Mouse (Mus musculus): ENCODE measurements at regions not wholly inside any gene's neighbourhood (a gene's known extent, or its start where the extent isn't known, plus 50 kb on each side); places are given as distances from the start of the nearest gene placed in this dataset.
A peak's percentile ranks its signal among the peaks of the same experiment; 100 is the strongest.
"Not testable (repeated sequence)": the region's sequence is repeated elsewhere in the genome, so short reads cannot be mapped to it uniquely, and the experiment has no call there.

DNA sequence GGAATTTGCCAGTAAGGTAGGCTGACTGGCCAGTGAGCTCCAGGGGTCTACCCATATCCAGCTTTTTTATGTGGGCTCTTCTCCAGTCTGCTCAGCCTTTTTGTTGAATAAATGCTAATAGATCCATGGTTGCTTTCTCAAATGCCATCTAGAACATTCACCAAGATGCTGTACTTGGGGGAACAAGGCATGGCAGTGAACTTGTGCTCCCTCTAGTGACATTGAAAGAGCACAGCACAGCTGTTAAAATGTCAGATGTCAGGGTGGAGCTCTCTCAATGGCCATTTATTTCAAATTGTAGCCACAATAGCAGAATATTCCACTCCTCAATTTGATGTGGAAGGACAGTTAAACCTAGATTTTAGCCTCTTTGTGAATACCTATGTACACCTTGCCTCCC is 86.3 kb downstream of the Kcnk1 start:
- no peak for DNase-seq (ENCODE audit: low spot score in 2 of 2)

DNA sequence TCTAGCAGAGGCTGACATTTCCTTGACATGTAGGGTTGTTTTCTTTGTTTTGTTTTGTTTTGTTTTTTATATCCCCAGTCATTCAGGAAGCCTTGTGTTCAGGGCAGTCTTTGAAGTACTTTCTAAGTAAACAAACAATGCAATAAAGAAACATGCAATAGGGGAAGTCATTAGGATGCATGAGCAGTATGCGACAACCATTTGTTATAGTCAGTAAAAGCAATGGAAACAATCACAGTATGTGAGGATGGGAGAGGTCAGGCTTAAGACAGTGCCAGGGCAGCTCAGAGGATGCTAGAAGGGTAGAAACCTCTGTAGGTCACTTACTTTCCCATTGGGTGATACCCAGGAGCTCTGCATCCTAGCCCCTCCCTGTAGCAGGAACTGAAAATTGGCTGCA is 87.9 kb downstream of the Kcnk1 start:
- no peak for DNase-seq (ENCODE audit: low spot score in 2 of 2)

DNA sequence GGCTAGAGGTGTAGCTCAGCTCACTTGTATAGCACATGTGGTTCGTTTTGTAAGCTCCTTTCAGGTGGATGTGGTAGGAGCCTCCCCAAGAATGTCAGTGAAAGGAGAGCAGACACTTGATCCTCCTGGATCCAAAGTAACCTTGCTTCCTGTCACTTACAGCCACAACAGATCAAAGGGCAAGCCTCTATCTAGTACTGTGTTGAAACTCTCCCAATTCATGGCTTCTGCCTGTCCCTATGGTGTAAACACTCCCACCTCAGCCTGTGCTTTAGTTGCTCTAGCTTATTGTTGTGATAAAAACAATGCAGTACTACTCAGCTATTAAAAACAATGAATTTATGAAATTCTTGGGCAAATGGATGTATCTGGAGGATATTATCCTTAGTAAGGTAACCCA is 95.8 kb downstream of the Kcnk1 start:
- no peak for DNase-seq (ENCODE audit: low spot score in 2 of 2)

DNA sequence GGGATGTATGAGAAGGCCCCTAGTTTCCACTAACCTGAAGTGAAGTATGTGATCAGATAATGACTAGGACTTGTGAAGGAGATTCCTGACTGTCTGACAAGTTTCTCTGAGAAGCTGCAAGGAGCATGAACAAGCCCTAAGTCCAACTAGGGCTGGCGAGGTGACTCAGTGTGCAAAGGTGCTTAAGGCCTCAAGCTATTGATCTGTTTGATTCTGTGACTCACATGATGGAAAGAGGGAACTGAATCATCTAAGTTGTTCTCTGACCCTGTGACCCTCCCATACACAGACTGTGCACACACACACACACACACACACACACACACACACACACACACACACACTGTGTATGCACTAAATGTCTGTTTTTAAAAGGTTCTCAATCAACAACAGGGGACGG is 99.0 kb downstream of the Kcnk1 start:
- no peak for DNase-seq (ENCODE audit: low spot score in 2 of 2)

DNA sequence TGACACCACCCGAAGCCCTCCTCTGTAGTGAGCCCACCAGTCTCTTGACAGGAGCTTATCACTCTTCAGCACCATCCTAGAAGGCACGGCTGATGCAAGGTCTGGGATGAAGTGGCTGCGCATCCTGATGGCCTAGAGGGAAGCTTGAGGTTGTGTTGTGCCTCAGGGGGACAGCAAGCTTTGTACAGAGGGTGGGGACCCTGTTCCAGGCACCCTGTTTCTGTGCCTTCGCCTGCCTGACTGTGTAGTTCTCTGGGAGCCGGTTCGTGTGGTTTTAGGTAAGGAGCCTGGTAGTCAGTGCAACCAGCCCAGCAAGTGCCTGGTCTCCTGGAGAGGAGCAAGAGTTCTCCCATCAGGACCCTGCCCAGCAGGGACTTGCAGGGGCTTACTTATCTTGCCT is 101.1 kb downstream of the Kcnk1 start:
- DNase-seq (ENCODE audit: low spot score in 2 of 2): no peak

DNA sequence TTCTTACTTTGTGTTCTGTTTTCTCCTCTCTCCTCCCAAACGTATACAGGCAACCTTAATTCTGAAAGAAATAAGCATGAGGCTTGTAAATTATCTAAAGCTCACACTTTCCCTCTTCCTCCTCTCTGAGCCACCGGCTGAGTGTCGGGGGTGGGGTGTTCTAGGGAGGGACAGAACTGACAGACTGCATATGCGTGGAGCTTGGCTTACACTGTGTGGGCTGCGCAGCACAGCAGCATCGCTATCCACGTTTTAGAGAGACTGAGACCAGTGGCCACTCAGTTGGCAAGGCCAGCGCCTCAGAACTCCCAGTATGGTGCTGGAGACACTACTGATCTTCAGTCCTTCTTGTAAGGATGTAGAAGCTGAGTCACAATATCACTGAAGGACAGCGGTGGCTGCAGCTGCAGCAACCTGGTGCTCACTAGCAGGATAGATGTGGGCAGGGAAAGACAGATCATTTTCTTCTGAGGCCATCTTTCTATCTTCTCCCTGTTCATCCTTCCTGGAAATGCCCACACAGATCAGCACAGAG is 101.7 kb downstream of the Kcnk1 start:
- DNase-seq (ENCODE audit: low spot score in 2 of 2): no peak

DNA sequence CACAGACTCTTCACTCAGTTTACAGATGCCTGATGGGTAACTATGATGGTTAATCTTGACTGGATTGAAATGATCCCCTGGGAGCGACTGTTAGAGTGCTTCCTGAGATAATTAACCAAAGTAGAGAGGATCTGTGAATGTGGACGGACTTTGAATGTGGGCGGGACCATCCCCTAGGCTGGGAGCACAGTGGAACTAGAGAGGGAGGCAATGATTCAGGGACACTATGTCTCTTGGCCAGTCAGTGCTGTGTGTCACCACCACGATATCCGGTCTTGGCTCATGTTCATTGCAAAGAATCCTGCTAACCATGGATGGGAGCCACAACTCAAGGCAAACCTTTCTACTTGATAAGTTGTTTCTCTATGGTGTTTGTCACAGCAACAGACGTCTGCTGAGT is 103.9 kb downstream of the Kcnk1 start:
- no peak for DNase-seq (ENCODE audit: low spot score in 2 of 2)

DNA sequence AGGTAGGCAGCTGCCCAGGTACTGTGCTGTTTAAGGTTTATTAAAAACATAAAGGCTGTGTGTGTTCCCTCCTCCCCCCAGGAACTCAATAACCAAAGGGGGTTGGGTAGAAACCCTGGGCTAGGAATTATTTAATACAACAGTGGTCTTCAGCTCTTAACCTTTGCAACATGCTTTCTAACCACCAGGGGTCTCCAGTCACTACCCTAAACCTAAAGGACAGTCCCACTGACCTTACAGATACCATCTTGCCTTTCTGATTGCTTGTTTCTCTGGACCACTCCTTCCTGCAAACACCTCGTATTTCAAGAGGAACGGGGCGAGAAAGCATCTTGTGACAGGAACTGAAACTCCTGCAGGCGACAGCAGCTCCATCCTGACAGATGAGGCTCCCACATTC is 104.9 kb downstream of the Kcnk1 start:
- no peak for DNase-seq (ENCODE audit: low spot score in 2 of 2)

DNA sequence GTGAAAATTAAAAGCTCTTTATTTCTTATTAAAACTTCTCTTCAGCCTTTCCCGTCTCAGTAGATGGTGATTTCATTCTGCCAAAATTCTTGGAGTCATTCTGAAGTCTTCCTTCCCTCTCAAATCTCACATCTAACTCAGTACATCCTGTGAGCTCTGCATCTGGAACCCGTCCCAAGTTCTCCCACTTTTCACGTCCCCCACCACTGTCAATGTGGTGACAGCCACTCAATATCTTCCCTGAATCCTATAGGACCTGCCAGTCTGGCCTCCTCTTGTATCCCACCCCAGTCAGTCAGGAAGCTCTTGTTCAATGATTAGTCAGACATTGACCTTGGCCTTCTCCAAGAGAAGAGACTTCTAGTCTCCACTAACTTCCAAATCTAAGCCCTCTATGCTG is 110.1 kb downstream of the Kcnk1 start:
- no peak for DNase-seq (ENCODE audit: low spot score in 2 of 2)

DNA sequence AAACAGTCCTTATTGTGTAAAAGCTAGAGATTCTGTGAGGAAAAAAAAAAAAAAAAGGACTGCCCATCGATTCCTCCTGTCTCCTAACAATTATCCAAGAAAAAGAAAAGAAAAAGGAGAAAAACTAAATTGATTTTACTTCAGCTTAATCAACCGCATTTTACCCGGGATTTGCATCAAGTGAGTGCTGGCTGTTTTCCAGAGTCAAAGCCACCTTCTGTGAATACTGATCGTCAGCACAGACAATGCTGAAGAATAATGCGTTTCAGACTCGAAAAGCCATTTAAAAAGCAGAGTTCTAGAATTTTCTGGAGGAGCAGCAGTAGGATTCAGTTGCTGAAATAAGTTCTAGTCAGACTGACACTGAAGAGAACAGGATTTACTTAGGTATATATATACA is 131.1 kb downstream of the Kcnk1 start:
- no peak for DNase-seq (ENCODE audit: low spot score in 2 of 2)

DNA sequence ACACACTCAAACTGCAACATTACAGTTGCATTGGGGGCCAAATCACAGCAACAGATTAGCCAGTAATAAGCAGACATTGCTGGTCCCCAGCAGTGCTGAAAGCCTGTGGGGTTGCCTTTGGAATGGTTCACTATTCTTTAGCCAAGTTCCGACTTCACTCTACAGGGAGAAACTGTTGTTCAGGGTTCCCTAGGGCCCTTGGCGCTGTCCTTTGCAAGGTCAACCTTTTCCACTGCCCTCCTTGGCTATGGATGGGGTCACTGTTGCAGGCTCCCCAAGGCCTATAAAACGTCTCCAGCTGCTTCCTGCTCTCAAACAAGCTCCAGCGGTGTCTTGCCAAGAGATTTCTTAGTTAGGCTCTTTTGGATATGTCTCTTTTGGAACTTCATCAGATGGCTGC is 137.1 kb downstream of the Kcnk1 start:
- no peak for DNase-seq (ENCODE audit: low spot score in 2 of 2)

DNA sequence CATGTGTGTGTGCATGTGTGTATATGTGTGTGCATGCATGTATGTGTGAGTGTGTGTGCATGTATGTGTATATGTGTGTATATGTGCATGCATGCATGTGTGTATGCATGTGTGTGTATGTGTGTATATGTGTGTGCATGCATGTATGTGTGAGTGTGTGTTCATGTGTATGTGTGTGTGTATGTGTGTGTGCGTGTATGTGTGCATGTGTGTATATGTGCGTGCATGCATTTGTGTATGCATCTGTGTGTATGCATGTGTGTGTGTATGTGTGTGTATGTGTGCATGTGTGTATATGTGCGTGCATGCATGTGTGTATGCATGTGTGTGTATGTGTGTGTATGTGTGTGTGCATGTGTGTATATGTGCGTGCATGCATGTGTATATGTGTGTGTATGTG is 137.9 kb downstream of the Kcnk1 start:
- not testable (repeated sequence) for DNase-seq (ENCODE audit: low spot score in 2 of 2)

DNA sequence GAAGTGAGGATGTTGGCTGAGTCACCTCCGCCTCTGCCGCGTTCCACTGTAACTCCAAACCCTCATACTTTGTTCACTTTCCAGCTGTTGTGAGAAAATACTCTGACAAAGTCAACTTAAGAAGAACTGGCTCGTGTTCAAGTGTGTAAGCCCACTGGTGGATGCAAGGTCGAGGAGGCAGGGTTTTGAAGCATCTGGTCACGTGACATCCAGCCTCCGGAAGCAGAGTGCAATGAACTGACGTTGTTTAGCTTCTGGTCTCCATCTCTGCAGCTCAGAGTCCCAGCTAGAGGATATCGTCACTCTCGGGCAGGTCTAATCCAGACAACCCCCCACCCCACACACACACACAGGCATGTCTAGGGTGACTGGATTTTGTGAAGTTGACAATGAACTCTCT is 140.1 kb downstream of the Kcnk1 start:
- DNase-seq (ENCODE audit: low spot score in 2 of 2): no peak

DNA sequence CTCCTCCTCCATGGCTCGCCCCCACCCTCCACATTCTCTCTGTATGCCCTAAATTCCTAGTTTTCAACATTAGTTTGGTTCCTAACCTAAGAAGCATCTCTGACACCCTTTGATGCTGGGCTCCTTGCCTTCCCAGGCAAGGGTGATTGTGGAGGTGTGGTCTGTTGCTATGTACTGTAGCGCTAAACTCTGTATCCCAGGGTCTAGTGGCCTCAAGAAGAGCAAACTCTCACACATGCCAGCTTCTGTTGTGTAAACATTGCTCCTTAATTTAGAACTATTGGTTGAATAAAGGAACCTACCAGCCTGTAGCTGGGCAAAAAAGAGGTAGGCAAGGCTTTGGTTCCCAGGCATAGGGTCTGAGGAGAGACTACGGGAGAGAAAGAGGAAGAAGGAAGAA is 140.6 kb downstream of the Kcnk1 start:
- no peak for DNase-seq (ENCODE audit: low spot score in 2 of 2)

DNA sequence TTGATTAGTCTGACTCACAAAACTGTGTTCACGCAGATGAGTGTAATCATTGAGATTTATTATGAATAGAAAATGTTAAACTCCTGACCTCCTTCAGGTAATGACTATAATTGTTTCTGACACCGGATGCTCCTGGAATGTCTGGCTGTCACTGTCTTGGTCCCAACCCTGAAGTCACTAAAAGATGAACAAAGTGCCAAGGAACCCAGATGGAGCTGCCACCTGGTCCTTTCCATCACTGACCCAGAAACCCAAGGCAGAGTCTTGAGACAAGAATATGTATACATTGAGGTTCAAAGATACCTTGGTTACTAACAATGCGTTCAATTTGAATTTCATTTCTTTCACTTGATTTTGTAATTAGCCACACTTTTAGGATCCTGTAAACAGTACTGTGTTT is 142.0 kb downstream of the Kcnk1 start:
- no peak for DNase-seq (ENCODE audit: low spot score in 2 of 2)

DNA sequence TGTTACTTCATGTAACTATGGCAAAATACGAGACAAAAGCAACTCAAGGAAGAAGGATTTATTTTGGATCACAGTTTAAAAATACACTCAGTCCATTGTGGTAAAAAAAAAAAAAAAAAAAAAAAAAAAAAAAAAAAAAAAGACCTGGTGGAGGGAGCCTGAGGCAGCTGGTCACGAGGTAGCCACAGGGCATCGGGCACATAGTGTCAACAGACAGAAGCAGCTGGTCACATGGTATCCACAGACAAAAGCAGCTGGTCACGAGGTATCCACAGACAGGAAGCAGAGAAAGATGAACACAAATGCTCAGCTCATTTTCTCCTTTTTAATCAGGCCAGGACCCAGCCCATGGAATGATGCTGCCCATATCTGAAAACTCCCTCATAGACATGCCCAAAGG is 142.5 kb downstream of the Kcnk1 start:
- no peak for DNase-seq (ENCODE audit: low spot score in 2 of 2)

DNA sequence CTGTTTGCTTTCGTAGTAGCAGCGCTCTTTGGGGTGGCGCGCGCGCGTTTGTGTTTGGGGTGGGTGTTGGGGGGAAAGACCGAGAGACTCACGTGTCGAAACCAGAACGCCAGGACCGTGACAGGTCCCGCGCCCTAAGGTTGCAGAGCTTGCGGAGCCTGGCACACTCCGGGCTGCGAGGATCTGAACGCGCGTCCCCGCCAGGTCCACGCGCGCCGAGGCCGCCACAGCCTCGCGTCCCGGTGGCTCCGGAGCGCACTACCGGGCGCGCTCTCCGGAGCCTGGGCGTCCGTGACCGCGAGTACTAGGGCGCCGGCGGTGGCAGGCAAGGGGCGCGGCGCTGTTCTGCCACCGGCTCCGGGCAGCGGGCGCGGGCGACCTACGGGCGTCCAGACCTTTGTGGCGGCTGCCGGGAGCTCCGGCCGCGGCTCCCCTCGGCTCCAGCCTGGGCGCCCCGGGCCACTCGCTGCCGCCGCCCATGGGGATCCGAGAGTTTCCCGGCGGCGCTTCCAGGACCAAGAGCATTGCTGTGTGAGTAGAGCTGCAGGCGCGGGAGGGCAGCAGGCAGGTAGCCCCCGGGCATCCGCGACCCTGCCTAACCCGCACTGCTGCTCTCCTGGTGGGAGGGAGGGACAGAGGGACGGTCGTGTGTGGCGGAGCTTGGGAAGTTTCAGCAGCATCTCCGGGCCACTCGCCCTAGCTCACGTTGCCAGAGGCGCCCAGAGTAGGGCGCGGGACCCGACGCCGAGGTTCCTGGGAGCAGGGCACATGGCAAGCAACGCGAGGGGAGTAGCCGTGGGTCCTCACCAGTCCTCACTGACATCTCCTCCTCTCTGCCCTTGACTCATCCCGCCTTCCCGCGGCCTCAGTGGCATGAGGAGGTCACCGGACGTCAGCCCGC is 143.9 kb downstream of the Kcnk1 start:
- peak; percentile 24 to 50 for DNase-seq (ENCODE audit: low spot score in 2 of 2)

DNA sequence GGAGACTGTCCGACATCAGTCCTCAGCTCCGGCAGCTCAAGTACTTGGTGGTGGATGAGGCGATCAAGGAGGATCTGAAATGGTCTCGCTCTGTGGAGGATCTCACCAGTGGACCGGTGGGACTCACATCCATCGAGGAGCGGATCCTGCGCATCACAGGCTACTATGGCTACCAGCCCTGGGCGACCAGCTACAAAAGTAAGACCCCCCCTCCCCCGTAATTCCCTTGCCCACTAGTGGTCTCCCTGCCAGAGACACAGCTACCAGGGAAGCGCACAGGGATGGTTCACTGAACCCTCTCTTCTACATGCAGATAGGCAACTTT is 144.5 kb downstream of the Kcnk1 start:
- peak; percentile 16 to 26 for DNase-seq (ENCODE audit: low spot score in 2 of 2)

DNA sequence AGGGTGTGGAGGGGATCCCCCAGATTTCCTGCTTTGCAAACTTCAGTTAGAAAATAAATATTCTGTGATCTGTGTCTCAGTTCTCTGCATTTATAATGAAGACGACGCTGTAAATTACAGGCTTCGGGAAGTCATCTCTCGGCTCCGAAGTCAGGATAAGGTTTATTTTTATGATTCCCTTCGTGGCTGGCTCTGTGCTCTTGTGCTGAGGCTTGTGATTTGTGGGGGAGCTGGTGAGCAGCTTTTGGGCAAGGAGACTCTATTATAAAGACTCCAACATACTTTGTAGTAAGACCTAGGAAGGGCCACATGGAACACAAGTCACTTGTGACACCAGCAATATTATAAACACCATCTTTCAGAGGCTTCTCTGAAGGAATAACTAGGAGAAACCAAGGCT is 146.0 kb downstream of the Kcnk1 start:
- no peak for DNase-seq (ENCODE audit: low spot score in 2 of 2)

DNA sequence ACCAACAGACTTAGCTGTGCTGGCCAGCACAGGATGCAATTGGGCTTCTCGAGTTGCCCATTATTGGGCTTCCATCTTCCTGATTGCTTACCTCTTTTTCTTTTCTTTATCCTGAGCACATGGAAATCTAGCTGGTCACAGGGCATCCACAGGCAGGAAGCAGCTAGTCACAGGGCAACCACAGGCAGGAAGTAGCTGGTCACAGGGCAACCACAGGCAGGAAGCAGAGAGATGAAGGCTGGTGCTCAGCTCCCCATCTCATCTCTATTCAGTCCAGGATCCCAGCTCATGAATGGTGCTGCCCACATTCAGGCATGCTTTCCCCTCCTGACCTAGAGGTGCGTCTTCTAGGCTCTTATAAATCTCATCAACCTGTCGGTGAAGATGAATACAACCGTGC is 146.8 kb upstream of the Slc35f3 start:
- no peak for DNase-seq (ENCODE audit: low spot score in 2 of 2)

DNA sequence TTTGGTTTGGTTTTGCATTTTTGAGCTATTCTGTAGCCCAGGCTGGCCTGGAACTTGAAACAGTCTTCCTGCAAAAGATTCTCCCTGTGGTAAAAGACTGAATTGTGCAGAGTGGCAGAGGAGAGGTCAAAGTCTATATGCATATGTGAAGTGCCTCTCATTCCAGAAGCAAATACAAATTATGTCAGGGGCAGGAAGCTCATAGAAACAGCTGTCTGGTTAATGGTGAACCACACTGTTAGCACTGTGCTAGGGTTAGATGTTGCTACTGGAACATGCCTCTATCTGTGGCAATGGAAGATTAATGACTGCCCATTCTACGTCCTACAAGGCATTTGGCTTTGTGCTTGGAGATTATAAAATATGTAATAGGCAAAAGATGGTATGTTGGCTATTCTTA is 144.4 kb upstream of the Slc35f3 start:
- DNase-seq (ENCODE audit: low spot score in 2 of 2): no peak

DNA sequence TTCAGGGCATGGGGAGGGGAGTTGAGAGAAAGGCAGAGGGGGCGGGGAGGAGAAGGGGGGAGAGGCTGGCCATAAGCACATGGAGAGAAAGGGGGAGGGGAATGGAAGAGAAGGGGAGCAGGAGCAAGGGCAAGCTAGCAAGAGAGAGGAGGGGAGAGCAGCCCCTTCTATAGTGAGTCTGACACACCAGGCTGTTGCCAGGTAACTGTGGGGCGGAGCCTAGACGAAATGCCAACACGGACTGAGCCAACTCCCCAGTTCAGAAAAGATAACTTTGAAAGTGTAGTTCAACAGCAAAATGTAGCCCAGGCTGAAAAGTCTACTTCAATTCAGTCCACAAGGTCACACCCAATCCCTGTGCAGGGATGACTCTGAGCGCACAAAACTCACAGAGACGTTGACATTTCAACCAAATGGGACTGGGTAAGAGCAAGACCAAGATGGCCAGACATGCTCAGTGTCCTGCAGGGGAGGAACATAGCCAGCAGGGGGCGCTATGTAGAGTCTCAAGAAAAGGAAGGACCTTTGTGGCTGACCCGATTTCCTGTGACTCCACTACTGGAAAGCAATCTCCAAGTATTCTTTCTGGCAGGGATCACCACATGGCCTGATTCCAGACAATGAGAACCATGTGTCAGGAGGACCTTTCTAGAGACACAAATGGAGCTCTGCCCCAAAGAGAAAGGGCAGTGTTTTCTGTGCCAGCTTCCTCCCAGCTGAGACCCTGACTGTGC is 140.7 kb upstream of the Slc35f3 start:
- peak in 1 of 2 experiments; percentile 36 for DNase-seq (ENCODE audit: low spot score in 2 of 2)

DNA sequence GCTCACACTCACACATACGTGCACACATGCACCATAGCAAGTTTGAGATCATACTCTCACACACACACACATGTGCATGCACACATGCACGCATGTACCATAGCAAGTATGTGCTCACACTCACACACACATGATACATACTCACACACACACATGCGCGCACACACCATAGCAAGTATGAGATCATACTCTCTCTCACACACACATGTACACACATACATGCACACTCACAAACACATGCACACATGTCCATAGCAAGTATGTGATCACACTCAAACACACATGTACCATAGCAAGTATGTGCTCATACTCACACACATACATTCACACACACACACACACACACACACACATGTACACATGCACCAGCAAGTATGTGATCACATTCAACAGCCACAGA is 138.9 kb upstream of the Slc35f3 start:
- DNase-seq (ENCODE audit: low spot score in 2 of 2): no peak

Measured in layer of hippocampus, postnatal 10 days (tissue).